Mouse (Mus musculus) cortical plate, adult 2 months (tissue): Measurements from ENCODE around the gene Sycp2.

Experiments used
- CTCF ChIP-seq: fragments of 200-500 bp; IDR thresholded peaks from 2 replicates; pipeline ENCODE4 v1.5.1; 2011; ENCODE audit warnings: mild to moderate bottlenecking, control low read depth, low read length; ENCODE audit not compliant: insufficient read depth; ENCODE audit errors: extremely low read depth
- POLR2A ChIP-seq: fragments of 200-500 bp; IDR thresholded peaks from 2 replicates; pipeline ENCODE4 v1.6.1; 2011; ENCODE audit warnings: mild to moderate bottlenecking, low read length, control low read depth; ENCODE audit not compliant: insufficient read depth; ENCODE audit errors: extremely low read depth

- TF ChIP-seq CTCF (no peak), POLR2A (no peak)
These were observed 103.3 kb downstream of the Sycp2 start for GRCm38 (mm10) chr2:178304188-178304529.
